Mouse (Mus musculus) midbrain, embryonic 15.5 days (tissue): ENCODE data around the gene Anxa5. TPM values are rescaled to one million over a fixed set of nuclear protein-coding genes. Genes with fewer than 3 reads are reported as not detected.

Experiments used
- ATAC-seq: fragments of 200-750 bp; cut with Nextera tagmentation; replicated peaks from 2 replicates; pipeline ENCODE4 v1.8.0; 2017; ENCODE audit warnings: moderate TSS enrichment
- H3K27ac ChIP-seq: fragments of 300-500 bp; sonication (generic); 2 replicates; pipeline ENCODE4 v1.5.1; 2015; ENCODE audit warnings: mild to moderate bottlenecking, inconsistent platforms
- H3K27me3 ChIP-seq: fragments of 300-500 bp; sonication (generic); replicated peaks from 2 replicates; pipeline ENCODE4 v1.6.1; 2015; ENCODE audit warnings: inconsistent platforms
- H3K36me3 ChIP-seq: fragments of 300-500 bp; sonication (generic); replicated peaks from 2 replicates; pipeline ENCODE4 v1.6.1; 2015; ENCODE audit warnings: inconsistent platforms
- H3K4me1 ChIP-seq: fragments of 300-500 bp; sonication (generic); 2 replicates; pipeline ENCODE4 v1.6.1; 2015; ENCODE audit warnings: inconsistent platforms
- H3K4me2 ChIP-seq: fragments of 300-500 bp; sonication (generic); 2 replicates; pipeline ENCODE4 v1.6.1; 2015; ENCODE audit warnings: inconsistent platforms, mild to moderate bottlenecking, moderate library complexity
- H3K4me3 ChIP-seq: fragments of 300-500 bp; sonication (generic); 2 replicates; pipeline ENCODE4 v1.5.1; 2015; ENCODE audit warnings: mild to moderate bottlenecking, inconsistent platforms
- H3K9ac ChIP-seq: fragments of 300-500 bp; sonication (generic); 2 replicates; pipeline ENCODE4 v1.6.1; 2015; ENCODE audit warnings: mild to moderate bottlenecking, inconsistent platforms
- H3K9me3 ChIP-seq: fragments of 300-500 bp; sonication (generic); 2 replicates; pipeline ENCODE4 v1.6.1; 2016; ENCODE audit warnings: inconsistent platforms
- WGBS: fragments of 180-500 bp; shearing (Covaris S2); methylation state at CpG from one replicate; pipeline ENCODE4 v1.1.7; 2015; ENCODE audit warnings: mixed read lengths; 5-methylcytosine and 5-hydroxymethylcytosine counted together
- polyA plus RNA-seq: library from polyadenylated mRNA; unstranded; fragments of >200 nt; fragmentation: Nextera tagmentation; extraction: Ambion mirVana; gene quantifications from 2 replicates; pipeline ENCODE4 v1.2.1, GENCODE M21; 2015

The Anxa5 gene
- polyA plus RNA-seq, 1 experiment from 2014 or later: 68.7 TPM

GRCm38 (mm10) chr3:36465538-36465937, 10.2 kb downstream of the Anxa5 start:
- WGBS: 61% methylated on average over 7 of the region's 7 CpGs
- Histone ChIP-seq H3K36me3 (no peaks in the 10 kb centered on the region), H3K9ac (no peak overlapping the region), H3K27me3 (no peaks in the 10 kb centered on the region), H3K4me3 (no peak overlapping the region), H3K27ac (no peak overlapping the region), H3K4me1 (no peaks in the 10 kb centered on the region), H3K4me2 (no peak overlapping the region), H3K9me3 (no peaks in the 10 kb centered on the region)
- ATAC-seq: no peak

GRCm38 (mm10) chr3:36462348-36462747, 13.3 kb downstream of the Anxa5 start:
- WGBS: 39% methylated on average over 1 of the region's 1 CpGs

GRCm38 (mm10) chr3:36461819-36462218, 13.9 kb downstream of the Anxa5 start:
- Histone ChIP-seq H3K9ac (no peak overlapping the region), H3K4me3 (no peak overlapping the region), H3K27me3 (no peaks in the 10 kb centered on the region), H3K9me3 (no peaks in the 10 kb centered on the region), H3K27ac (no peak overlapping the region), H3K4me2 (no peak overlapping the region), H3K36me3 (no peaks in the 10 kb centered on the region), H3K4me1 (no peaks in the 10 kb centered on the region)
- WGBS: 91% methylated on average over 5 of the region's 5 CpGs
- ATAC-seq: no peak

More at GRCm38 (mm10) chr3:36462348-36462747, 13.3 kb downstream of the Anxa5 start:
- Histone ChIP-seq H3K27me3 (no peaks in the 10 kb centered on the region), H3K27ac (no peak overlapping the region), H3K9me3 (no peaks in the 10 kb centered on the region), H3K4me1 (no peaks in the 10 kb centered on the region), H3K4me3 (no peak overlapping the region), H3K36me3 (no peaks in the 10 kb centered on the region), H3K4me2 (no peak overlapping the region), H3K9ac (no peak overlapping the region)
- ATAC-seq: no peak

DNA sequence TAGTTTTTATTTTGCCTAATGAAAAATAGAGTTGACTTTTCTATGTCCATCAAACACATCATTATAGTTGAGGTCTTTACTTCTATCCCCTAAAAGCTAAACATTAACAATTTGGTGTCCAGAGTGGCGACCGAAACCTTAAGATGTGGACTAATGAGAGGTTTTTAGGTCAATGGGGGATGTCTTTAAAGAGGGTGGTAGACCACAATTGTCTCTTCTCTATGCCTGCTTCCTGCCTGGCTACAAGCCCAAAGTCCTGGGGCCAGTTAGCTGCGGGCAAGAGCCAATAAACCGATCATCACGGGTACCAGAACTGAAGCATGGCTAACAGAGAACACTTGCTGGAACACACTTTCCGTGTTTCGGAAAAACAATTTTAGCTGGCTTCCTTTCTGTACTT, 15.0 kb downstream of the Anxa5 start:
- Histone ChIP-seq H3K4me3 (no peak overlapping the region), H3K9me3 (no peaks in the 10 kb centered on the region), H3K27ac (no peak overlapping the region), H3K4me1 (no peaks in the 10 kb centered on the region), H3K27me3 (no peaks in the 10 kb centered on the region), H3K9ac (no peak overlapping the region), H3K4me2 (no peak overlapping the region), H3K36me3 (no peaks in the 10 kb centered on the region)
- WGBS: 94% methylated on average over 7 of the region's 7 CpGs
- ATAC-seq: no peak

DNA sequence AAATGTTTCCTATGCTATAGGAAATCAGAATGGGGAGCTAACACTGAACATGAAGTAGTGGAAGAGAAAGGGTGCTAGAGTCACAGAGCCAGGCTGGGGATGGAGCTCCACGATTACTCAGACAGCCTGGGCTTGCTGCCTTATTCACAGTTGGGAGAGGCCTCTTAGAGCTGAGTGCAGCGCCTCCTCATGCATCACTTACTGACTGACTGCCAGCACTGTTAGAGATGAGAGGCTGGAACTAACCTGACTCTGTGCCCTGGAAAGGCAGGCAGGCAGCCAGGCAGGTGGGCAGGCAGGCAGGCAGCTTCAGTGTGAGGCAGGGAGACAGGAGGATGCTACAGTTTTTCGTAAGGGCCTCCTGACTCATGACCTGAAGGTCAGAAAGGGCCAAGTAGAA, 20.1 kb downstream of the Anxa5 start:
- no peak overlapping the region for H3K4me3 ChIP-seq
- no peak overlapping the region for H3K27ac ChIP-seq
- H3K27me3 ChIP-seq: no peaks in the 10 kb centered on the region
- H3K36me3 ChIP-seq: no peaks in the 10 kb centered on the region
- no peak overlapping the region for H3K4me2 ChIP-seq
- WGBS: 72% methylated on average over 3 of the region's 3 CpGs
- no peak overlapping the region for H3K9ac ChIP-seq
- no peak for ATAC-seq
- H3K4me1 ChIP-seq: no peaks in the 10 kb centered on the region
- H3K9me3 ChIP-seq: no peaks in the 10 kb centered on the region

DNA sequence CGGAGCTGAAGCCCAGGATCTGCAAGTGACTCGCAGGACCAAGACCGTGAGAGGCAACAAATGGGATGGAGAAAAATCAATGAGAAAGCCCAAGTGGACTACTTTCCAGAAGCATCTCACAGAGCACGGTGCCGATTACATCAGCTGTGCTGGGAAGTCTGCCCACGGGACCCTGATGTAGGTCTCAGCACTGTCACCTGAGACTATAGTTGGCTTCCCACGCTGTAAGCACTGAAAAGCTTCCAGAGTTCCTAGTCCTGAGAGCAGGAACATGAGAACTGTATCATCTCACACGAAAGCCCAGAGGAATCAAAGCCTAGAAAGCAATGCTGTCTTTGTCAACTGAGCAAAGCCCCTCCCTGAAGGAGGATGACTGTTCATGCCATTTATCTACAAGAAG, 20.6 kb downstream of the Anxa5 start:
- 92% methylated on average over 8 of the region's 8 CpGs for WGBS
- Histone ChIP-seq H3K36me3 (no peaks in the 10 kb centered on the region), H3K9ac (no peak overlapping the region), H3K9me3 (no peaks in the 10 kb centered on the region), H3K4me3 (no peak overlapping the region), H3K27ac (no peak overlapping the region), H3K27me3 (no peaks in the 10 kb centered on the region), H3K4me1 (no peaks in the 10 kb centered on the region), H3K4me2 (no peak overlapping the region)
- ATAC-seq: no peak

DNA sequence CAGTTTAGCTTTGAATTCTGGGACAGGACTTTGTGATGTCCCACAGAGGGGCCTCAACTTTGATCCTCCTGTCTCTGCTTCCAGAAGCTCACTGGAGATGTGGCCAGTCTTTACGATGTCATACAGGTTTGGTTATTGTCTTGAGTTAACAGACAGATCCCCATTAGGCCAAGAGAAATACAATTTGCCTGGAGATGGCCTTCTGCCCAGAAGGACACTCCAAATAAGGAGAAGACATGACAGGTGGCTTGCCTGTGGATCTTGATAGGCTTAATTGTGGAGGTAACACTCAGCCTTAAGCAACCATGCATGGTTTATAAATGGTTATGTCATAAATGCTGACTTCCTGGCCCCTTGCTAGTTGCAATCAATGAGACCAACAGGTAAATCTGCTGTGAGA, 23.2 kb downstream of the Anxa5 start:
- Histone ChIP-seq H3K9me3 (no peaks in the 10 kb centered on the region), H3K27me3 (no peaks in the 10 kb centered on the region), H3K36me3 (no peaks in the 10 kb centered on the region), H3K27ac (no peak overlapping the region), H3K4me1 (no peaks in the 10 kb centered on the region), H3K4me3 (no peak overlapping the region), H3K4me2 (no peak overlapping the region), H3K9ac (no peak overlapping the region)
- WGBS: 93% methylated on average over 1 of the region's 1 CpGs
- ATAC-seq: no peak

DNA sequence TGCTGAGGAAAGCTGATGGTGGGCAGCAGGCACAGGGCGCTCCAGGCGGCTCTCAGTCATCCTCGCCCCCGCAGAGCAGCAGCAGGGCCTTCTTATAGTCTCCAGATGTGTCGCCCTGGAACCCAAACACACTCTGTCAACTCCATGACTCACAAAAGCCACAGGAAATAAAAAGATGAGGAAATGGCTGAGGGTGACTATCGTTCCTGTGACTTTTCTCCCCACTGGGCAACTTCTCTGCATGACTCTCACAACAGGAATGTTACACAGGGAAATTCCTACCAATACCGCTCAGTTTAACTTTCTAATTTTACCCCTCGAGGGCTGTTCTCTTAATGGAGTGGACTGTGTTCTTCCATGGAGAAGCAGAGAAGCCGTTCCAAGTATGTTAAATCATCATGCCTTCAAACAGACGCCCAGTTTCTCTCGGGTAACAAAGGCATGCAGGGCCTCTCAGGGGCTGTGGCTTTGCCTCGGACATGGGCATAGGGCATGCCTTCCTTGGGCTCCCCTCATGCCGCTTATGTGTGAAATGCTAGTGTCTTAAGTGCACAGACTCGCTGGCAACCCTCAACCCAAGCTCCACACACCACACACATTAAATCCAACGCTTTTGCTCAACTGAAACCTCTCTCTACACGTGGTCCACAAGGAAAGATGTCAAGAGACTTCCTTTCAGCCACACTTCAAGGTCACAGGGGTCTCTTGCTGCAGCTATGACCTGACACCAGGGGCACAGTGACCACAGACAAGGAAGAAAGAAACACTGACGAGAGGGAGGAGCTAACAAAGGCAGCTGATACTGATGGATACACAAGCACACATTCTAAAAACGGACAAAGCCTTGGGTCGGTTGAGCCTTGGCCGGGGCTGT, 26.2 kb downstream of the Anxa5 start:
- Histone ChIP-seq H3K4me3 (no peak overlapping the region), H3K27ac (no peak overlapping the region), H3K4me1 (no peaks in the 10 kb centered on the region), H3K27me3 (no peaks in the 10 kb centered on the region), H3K9ac (no peak overlapping the region), H3K36me3 (no peaks in the 10 kb centered on the region), H3K9me3 (no peaks in the 10 kb centered on the region), H3K4me2 (no peak overlapping the region)
- 51% methylated on average over 20 of the region's 20 CpGs for WGBS
- no peak for ATAC-seq

- Histone ChIP-seq H3K27ac (no peak overlapping the region), H3K9ac (no peak overlapping the region), H3K4me1 (no peaks in the 10 kb centered on the region), H3K27me3 (no peaks in the 10 kb centered on the region), H3K9me3 (no peaks in the 10 kb centered on the region), H3K36me3 (no peaks in the 10 kb centered on the region), H3K4me3 (no peak overlapping the region), H3K4me2 (no peak overlapping the region)
- 80% methylated on average over 6 of the region's 6 CpGs for WGBS
- ATAC-seq: no peak
These were observed 28.8 kb downstream of the Anxa5 start for GRCm38 (mm10) chr3:36446918-36447317.

GRCm38 (mm10) chr3:36446506-36446905, 29.2 kb downstream of the Anxa5 start:
- Histone ChIP-seq H3K4me3 (no peak overlapping the region), H3K9me3 (no peaks in the 10 kb centered on the region), H3K9ac (no peak overlapping the region), H3K27ac (no peak overlapping the region), H3K4me2 (no peak overlapping the region), H3K27me3 (no peaks in the 10 kb centered on the region), H3K4me1 (no peaks in the 10 kb centered on the region), H3K36me3 (no peaks in the 10 kb centered on the region)
- ATAC-seq: no peak
- 79% methylated on average over 5 of the region's 5 CpGs for WGBS

GRCm38 (mm10) chr3:36446041-36446440, 29.7 kb downstream of the Anxa5 start:
- H3K27ac ChIP-seq: no peak overlapping the region
- WGBS: 96% methylated on average over 3 of the region's 3 CpGs
- H3K4me2 ChIP-seq: no peak overlapping the region
- ATAC-seq: no peak
- H3K4me1 ChIP-seq: no peaks in the 10 kb centered on the region
- H3K36me3 ChIP-seq: no peaks in the 10 kb centered on the region
- no peak overlapping the region for H3K4me3 ChIP-seq
- H3K27me3 ChIP-seq: no peaks in the 10 kb centered on the region
- H3K9ac ChIP-seq: no peak overlapping the region
- no peaks in the 10 kb centered on the region for H3K9me3 ChIP-seq

DNA sequence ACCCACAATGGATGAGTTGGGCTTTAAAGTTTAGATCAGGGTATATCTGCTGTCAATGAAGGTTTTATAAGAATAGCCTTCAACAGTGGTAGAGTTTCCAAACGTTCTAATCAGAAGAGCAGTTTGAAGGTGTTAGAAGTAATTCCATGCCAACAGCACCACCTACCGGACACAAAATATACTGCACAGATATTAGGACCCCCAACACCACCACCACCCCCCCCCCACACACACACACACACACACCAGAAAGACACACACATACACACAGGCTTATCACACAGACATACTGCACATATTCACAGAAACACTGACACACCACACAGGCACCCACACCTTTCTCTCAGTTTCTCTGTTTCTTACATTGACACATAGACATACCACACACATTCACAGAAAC, 33.3 kb downstream of the Anxa5 start:
- no peak overlapping the region for H3K4me3 ChIP-seq
- H3K27me3 ChIP-seq: no peaks in the 10 kb centered on the region
- peak; percentile 78 for ATAC-seq
- no peaks in the 10 kb centered on the region for H3K9me3 ChIP-seq
- H3K4me1 ChIP-seq: no peaks in the 10 kb centered on the region
- no peaks in the 10 kb centered on the region for H3K36me3 ChIP-seq
- no peak overlapping the region for H3K27ac ChIP-seq
- no peak overlapping the region for H3K4me2 ChIP-seq
- no peak overlapping the region for H3K9ac ChIP-seq
- 0% methylated on average over 2 of the region's 2 CpGs for WGBS

- H3K4me2 ChIP-seq: no peak overlapping the region
- H3K27me3 ChIP-seq: no peaks in the 10 kb centered on the region
- no peaks in the 10 kb centered on the region for H3K9me3 ChIP-seq
- H3K4me1 ChIP-seq: no peaks in the 10 kb centered on the region
- no peak overlapping the region for H3K4me3 ChIP-seq
- H3K9ac ChIP-seq: no peak overlapping the region
- ATAC-seq: no peak
- whole genome bisulfite sequencing: 79% methylated on average over 4 of the region's 4 CpGs
- H3K27ac ChIP-seq: no peak overlapping the region
- H3K36me3 ChIP-seq: no peaks in the 10 kb centered on the region
These were observed 35.4 kb downstream of the Anxa5 start for GRCm38 (mm10) chr3:36440280-36440679.
